Mouse (Mus musculus) lung, postnatal 0 days (tissue): Measurements from ENCODE around the gene Gpha2.

Experiments
- CTCF ChIP-seq: IDR thresholded peaks from 2 replicates; pipeline ENCODE4 v1.5.1; 2016; ENCODE audit warnings: antibody characterized with exemption, mild to moderate bottlenecking
- EP300 ChIP-seq: IDR thresholded peaks from 2 replicates; pipeline ENCODE4 v1.6.1; 2016; ENCODE audit warnings: antibody characterized with exemption, mild to moderate bottlenecking, control low read depth

- TF ChIP-seq CTCF: no peak
- no peak for TF ChIP-seq EP300
Measured at GRCm38 (mm10) chr19:6273592-6273991, 47.4 kb downstream of the Gpha2 start.
